Mouse (Mus musculus) lung, postnatal 0 days (tissue): ENCODE measurements around the gene Zswim4.

Source experiments
- CTCF ChIP-seq: IDR thresholded peaks from 2 replicates; pipeline ENCODE4 v1.5.1; 2016; ENCODE audit warnings: antibody characterized with exemption, mild to moderate bottlenecking
- EP300 ChIP-seq: IDR thresholded peaks from 2 replicates; pipeline ENCODE4 v1.6.1; 2016; ENCODE audit warnings: antibody characterized with exemption, mild to moderate bottlenecking, control low read depth

DNA sequence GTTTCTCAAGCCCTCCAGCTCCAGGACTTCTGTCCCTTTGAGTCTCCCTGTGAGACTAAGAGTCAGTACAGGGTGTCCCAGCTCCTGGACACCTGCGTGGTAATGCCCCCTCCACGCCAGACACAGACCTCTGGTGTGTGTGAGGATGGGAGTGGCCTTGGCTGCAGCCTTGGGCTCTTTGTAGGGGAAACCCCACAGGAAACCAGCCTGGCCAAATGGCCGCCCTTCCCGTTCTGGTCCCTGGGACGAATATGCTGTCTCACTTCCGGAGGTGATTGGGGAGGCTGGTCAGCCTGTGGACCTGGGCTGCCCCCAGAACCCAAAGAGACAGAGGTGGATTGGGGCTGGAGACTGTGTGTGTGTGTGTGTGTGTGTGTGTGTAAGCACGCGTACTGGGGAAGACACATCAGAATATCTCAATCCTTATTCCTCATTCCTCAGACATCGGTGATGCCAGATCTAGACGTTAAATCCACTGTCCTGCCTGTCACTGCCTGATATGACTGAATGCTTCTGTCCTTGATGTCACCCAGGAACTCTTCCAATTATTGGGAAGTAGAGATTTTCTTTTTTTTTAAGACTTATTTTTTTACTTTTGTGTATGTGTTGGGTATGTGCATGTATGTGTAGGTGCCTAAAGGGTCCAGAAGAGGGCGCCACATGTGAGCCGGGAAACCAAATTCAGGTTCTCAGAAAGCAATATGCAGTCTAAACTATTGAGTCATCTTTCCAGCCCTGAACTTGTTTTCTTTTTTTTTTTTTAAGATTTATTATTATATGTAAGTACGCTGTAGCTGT, 32.7 kb downstream of the Zswim4 start:
- peak; percentile 61 for TF ChIP-seq CTCF
- TF ChIP-seq EP300: peak; percentile 75
